Mouse (Mus musculus): ENCODE data around the gene Kdm4d. TPM values are rescaled to one million over a fixed set of nuclear protein-coding genes. Genes with fewer than 3 reads are reported as not detected.

The Kdm4d gene
- polyA plus RNA-seq, 1 experiment from 2014 or later, result 0.85 TPM

DNA sequence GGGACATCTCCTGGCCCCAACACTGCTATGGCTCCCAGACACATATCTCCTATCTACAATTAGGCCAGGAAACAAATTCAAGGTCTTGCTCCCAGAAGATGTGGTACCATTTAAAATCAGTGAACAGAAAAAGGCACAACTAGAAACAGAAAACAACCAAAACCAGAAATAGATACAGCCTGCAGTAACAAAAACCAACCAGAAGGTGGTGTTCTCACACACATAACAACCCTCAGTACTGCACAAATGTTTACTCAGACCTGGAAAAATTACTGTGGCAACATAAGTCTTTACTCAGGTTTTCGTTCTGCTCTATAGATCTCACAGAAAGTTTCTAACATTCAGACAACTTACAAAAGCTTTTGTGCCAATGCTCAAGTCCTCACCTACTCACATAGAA, 59.9 kb downstream of the Kdm4d start:
- H3K4me2 ChIP-seq (replicated peaks), result no peak overlapping the region
- H3K9me3 ChIP-seq (replicated peaks), result no peaks in the 10 kb centered on the region
- no peaks in the 10 kb centered on the region for H3K4me1 ChIP-seq
- H3K27ac ChIP-seq (replicated peaks), result no peak overlapping the region
- no peaks in the 10 kb centered on the region for H3K27me3 ChIP-seq
- H3K36me3 ChIP-seq, result no peaks in the 10 kb centered on the region
- WGBS, result 81% methylated on average over 1 of the region's 1 CpGs
- no peak overlapping the region for H3K9ac ChIP-seq
- no peak for ATAC-seq (ENCODE audit: insufficient number of reproducible peaks, low FRiP score, low TSS enrichment, low read depth)
- H3K4me3 ChIP-seq (replicated peaks), result no peak overlapping the region

DNA sequence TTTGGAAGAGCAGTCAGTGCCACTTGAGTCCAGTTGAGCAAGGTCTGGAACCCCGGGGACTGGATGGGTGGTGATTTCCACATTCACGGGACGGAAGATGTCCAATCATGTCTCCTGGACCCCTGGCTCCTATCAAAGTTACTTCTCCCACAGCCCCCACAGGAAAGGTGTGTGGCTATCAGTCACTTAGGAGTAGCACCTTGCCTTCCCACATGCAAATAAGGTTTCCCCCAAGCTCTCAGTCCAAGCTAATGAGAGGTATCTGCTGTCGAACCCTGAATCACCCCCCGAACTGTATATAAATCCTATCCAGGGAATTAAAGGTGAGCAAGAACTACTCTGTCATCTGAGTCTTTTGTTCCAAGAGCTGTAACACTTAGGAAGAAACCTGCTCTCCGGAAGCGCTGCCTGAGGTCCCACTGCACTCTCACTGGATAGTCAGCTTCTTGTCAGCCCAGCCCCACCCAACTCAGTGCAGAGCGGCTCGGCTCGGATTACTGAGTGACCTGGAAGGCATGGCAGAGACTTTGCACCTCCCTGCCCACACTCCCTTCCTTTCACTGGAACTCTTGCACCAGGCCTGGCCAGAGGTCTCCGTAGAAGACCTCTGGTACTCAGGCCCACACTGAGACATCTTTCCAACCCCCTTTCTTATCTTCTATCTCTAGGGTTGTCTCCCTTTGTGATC, 66.9 kb downstream of the Kdm4d start:
- Histone ChIP-seq H3K9ac (no peak overlapping the region), H3K27me3 (no peaks in the 10 kb centered on the region), H3K27ac (replicated peaks) (no peak overlapping the region), H3K4me2 (replicated peaks) (no peak overlapping the region), H3K36me3 (no peaks in the 10 kb centered on the region), H3K4me3 (replicated peaks) (no peak overlapping the region), H3K4me1 (no peaks in the 10 kb centered on the region), H3K9me3 (replicated peaks) (no peaks in the 10 kb centered on the region)
- ATAC-seq (ENCODE audit: insufficient number of reproducible peaks, low FRiP score, low TSS enrichment, low read depth), result no peak
- 49% methylated on average over 11 of the region's 11 CpGs for WGBS

Other genes with a start within 250 kb of the Kdm4d start
- gene Sesn3, start 225.4 kb downstream of the Kdm4d start, polyA plus RNA-seq (2015; fragmentation: Nextera tagmentation; extraction: Ambion mirVana), result 16.2 and 17.7 TPM in 2 replicates
- 24.8 and 25.0 TPM in 2 replicates for gene Endod1, start 119.0 kb downstream of the Kdm4d start, polyA plus RNA-seq (2015; fragmentation: Nextera tagmentation; extraction: Ambion mirVana)
- 144 and 152 TPM in 2 replicates for gene Cwc15, start 135 bp upstream of the Kdm4d start, polyA plus RNA-seq (2015; fragmentation: Nextera tagmentation; extraction: Ambion mirVana)
- 34.2 and 38.9 TPM in 2 replicates for gene Amotl1, start 144.6 kb upstream of the Kdm4d start, polyA plus RNA-seq (2015; fragmentation: Nextera tagmentation; extraction: Ambion mirVana)
- 0.08 and 0.11 TPM in 2 replicates for gene Piwil4, start 240.3 kb upstream of the Kdm4d start, polyA plus RNA-seq (2015; fragmentation: Nextera tagmentation; extraction: Ambion mirVana)

Measured in embryonic facial prominence, embryonic 15.5 days (tissue).